Mouse (Mus musculus): Measurements from ENCODE around the gene Rab44. TPM values are rescaled to one million over a fixed set of nuclear protein-coding genes. Genes with fewer than 3 reads are reported as not detected.
A peak's percentile ranks its signal among the peaks of the same experiment; 100 is the strongest.

Gene Rab44
- polyA plus RNA-seq, 1 experiment from 2014 or later: 0.20 TPM

GRCm38 (mm10) chr17:29083586-29083985 is 30.4 kb upstream of the Rab44 start:
- Histone ChIP-seq H3K4me1 (ENCODE audit: control insufficient read depth, insufficient read depth, low read length) (0 out of 2 replicates have a peak, but pooled peaks cover 10% of the 10 kb centered on the region), H3K4me3 (replicated peaks; ENCODE audit: low read depth, low read length) (no peak overlapping the region), H3K4me2 (ENCODE audit: low read length) (no peak overlapping the region), H3K27me3 (ENCODE audit: control insufficient read depth, insufficient read depth, low read length) (peaks cover 10% of the 10 kb centered on the region), H3K27ac (replicated peaks; ENCODE audit: low read depth, low read length) (no peak overlapping the region), H3K36me3 (ENCODE audit: control insufficient read depth, insufficient read depth, low read length) (no peaks in the 10 kb centered on the region), H3K9me3 (ENCODE audit: control insufficient read depth, low read length) (no peaks in the 10 kb centered on the region), H3K9ac (replicated peaks; ENCODE audit: low read length) (no peak overlapping the region)
- WGBS: 94% methylated on average over 8 of the region's 8 CpGs
- ATAC-seq (ENCODE audit: low FRiP score, low TSS enrichment) (no peak), DNase-seq (no peak)

- H3K27me3 ChIP-seq (ENCODE audit: control insufficient read depth, insufficient read depth, low read length): peaks cover 7% of the 10 kb centered on the region
- no peak overlapping the region for H3K4me3 ChIP-seq (replicated peaks; ENCODE audit: low read depth, low read length)
- WGBS: 91% methylated on average over 7 of the region's 7 CpGs
- H3K4me2 ChIP-seq (ENCODE audit: low read length): no peak overlapping the region
- no peaks in the 10 kb centered on the region for H3K36me3 ChIP-seq (ENCODE audit: control insufficient read depth, insufficient read depth, low read length)
- no peak overlapping the region for H3K27ac ChIP-seq (replicated peaks; ENCODE audit: low read depth, low read length)
- H3K9me3 ChIP-seq (ENCODE audit: control insufficient read depth, low read length): no peaks in the 10 kb centered on the region
- ATAC-seq (ENCODE audit: low FRiP score, low TSS enrichment) (no peak), DNase-seq (no peak)
- no peak overlapping the region for H3K9ac ChIP-seq (replicated peaks; ENCODE audit: low read length)
- 0 out of 2 replicates have a peak, but pooled peaks cover 10% of the 10 kb centered on the region for H3K4me1 ChIP-seq (ENCODE audit: control insufficient read depth, insufficient read depth, low read length)
Observed at GRCm38 (mm10) chr17:29084656-29085055, 29.3 kb upstream of the Rab44 start.

- H3K4me2 ChIP-seq (ENCODE audit: low read length): no peak overlapping the region
- DNase-seq (no peak), ATAC-seq (ENCODE audit: low FRiP score, low TSS enrichment) (no peak)
- H3K27me3 ChIP-seq (ENCODE audit: control insufficient read depth, insufficient read depth, low read length): peaks cover 5% of the 10 kb centered on the region; the same call in 1 of the 2 replicates
- no peak overlapping the region for H3K4me3 ChIP-seq (replicated peaks; ENCODE audit: low read depth, low read length)
- no peak overlapping the region for H3K9ac ChIP-seq (replicated peaks; ENCODE audit: low read length)
- no peaks in the 10 kb centered on the region for H3K36me3 ChIP-seq (ENCODE audit: control insufficient read depth, insufficient read depth, low read length)
- H3K9me3 ChIP-seq (ENCODE audit: control insufficient read depth, low read length): no peaks in the 10 kb centered on the region
- H3K27ac ChIP-seq (replicated peaks; ENCODE audit: low read depth, low read length): no peak overlapping the region
- H3K4me1 ChIP-seq (ENCODE audit: control insufficient read depth, insufficient read depth, low read length): 0 out of 2 replicates have a peak, but pooled peaks cover 10% of the 10 kb centered on the region
- 81% methylated on average over 10 of the region's 10 CpGs for WGBS
Observed at GRCm38 (mm10) chr17:29085266-29085665, 28.7 kb upstream of the Rab44 start.

- H3K27ac ChIP-seq (replicated peaks; ENCODE audit: low read depth, low read length): no peak overlapping the region
- no peak for ATAC-seq (ENCODE audit: low FRiP score, low TSS enrichment)
- H3K36me3 ChIP-seq (ENCODE audit: control insufficient read depth, insufficient read depth, low read length): no peaks in the 10 kb centered on the region
- no peak for DNase-seq
- H3K9ac ChIP-seq (replicated peaks; ENCODE audit: low read length): no peak overlapping the region
- no peak overlapping the region for H3K4me3 ChIP-seq (replicated peaks; ENCODE audit: low read depth, low read length)
- no peaks in the 10 kb centered on the region for H3K4me1 ChIP-seq (ENCODE audit: control insufficient read depth, insufficient read depth, low read length)
- no peak overlapping the region for H3K4me2 ChIP-seq (ENCODE audit: low read length)
- WGBS: 70% methylated on average over 4 of the region's 4 CpGs
- H3K9me3 ChIP-seq (ENCODE audit: control insufficient read depth, low read length): no peaks in the 10 kb centered on the region
- H3K27me3 ChIP-seq (ENCODE audit: control insufficient read depth, insufficient read depth, low read length): 0 out of 2 replicates have a peak, but pooled peaks cover 4% of the 10 kb centered on the region
Observed at GRCm38 (mm10) chr17:29086916-29087315, 27.0 kb upstream of the Rab44 start.

- Histone ChIP-seq H3K36me3 (ENCODE audit: control insufficient read depth, insufficient read depth, low read length) (no peaks in the 10 kb centered on the region), H3K4me2 (ENCODE audit: low read length) (no peak within 1 kb of the TSS), H3K4me3 (replicated peaks; ENCODE audit: low read depth, low read length) (no peak within 1 kb of the TSS), H3K9me3 (ENCODE audit: control insufficient read depth, low read length) (no peaks in the 10 kb centered on the region), H3K27ac (replicated peaks; ENCODE audit: low read depth, low read length) (no peak within 1 kb of the TSS), H3K4me1 (ENCODE audit: control insufficient read depth, insufficient read depth, low read length) (peaks cover 15% of the 10 kb centered on the region), H3K27me3 (ENCODE audit: control insufficient read depth, insufficient read depth, low read length) (peaks cover 19% of the 10 kb centered on the region; the same call in 1 of the 2 replicates), H3K9ac (replicated peaks; ENCODE audit: low read length) (no peak within 1 kb of the TSS)
- WGBS: 81% methylated on average over 3 of the region's 3 CpGs
- DNase-seq: no peak
- ATAC-seq (ENCODE audit: low FRiP score, low TSS enrichment): no peak
Observed at GRCm38 (mm10) chr17:29090776-29091175, 23.2 kb upstream of the Rab44 start, which contains the start of gene Cdkn1a. Gene Cdkn1a (plus strand): TSS chr17:29090976.

- Histone ChIP-seq H3K9me3 (ENCODE audit: control insufficient read depth, low read length) (no peaks in the 10 kb centered on the region), H3K4me3 (replicated peaks; ENCODE audit: low read depth, low read length) (no peak overlapping the region), H3K4me1 (ENCODE audit: control insufficient read depth, insufficient read depth, low read length) (peaks cover 15% of the 10 kb centered on the region), H3K36me3 (ENCODE audit: control insufficient read depth, insufficient read depth, low read length) (no peaks in the 10 kb centered on the region), H3K4me2 (ENCODE audit: low read length) (no peak overlapping the region), H3K27me3 (ENCODE audit: control insufficient read depth, insufficient read depth, low read length) (peaks cover 19% of the 10 kb centered on the region; the same call in 1 of the 2 replicates), H3K27ac (replicated peaks; ENCODE audit: low read depth, low read length) (no peak overlapping the region), H3K9ac (replicated peaks; ENCODE audit: low read length) (no peak overlapping the region)
- 52% methylated on average over 6 of the region's 6 CpGs for WGBS
- ATAC-seq (ENCODE audit: low FRiP score, low TSS enrichment): no peak
- DNase-seq: no peak
Observed at GRCm38 (mm10) chr17:29091348-29091944, 22.5 kb upstream of the Rab44 start.

- no peaks in the 10 kb centered on the region for H3K36me3 ChIP-seq (ENCODE audit: control insufficient read depth, insufficient read depth, low read length)
- H3K4me2 ChIP-seq (ENCODE audit: low read length): no peak overlapping the region
- H3K27me3 ChIP-seq (ENCODE audit: control insufficient read depth, insufficient read depth, low read length): peaks cover 19% of the 10 kb centered on the region; the same call in 1 of the 2 replicates
- H3K4me1 ChIP-seq (ENCODE audit: control insufficient read depth, insufficient read depth, low read length): peaks cover 15% of the 10 kb centered on the region
- H3K9ac ChIP-seq (replicated peaks; ENCODE audit: low read length): no peak overlapping the region
- 65% methylated on average over 5 of the region's 5 CpGs for WGBS
- H3K9me3 ChIP-seq (ENCODE audit: control insufficient read depth, low read length): no peaks in the 10 kb centered on the region
- H3K27ac ChIP-seq (replicated peaks; ENCODE audit: low read depth, low read length): no peak overlapping the region
- ATAC-seq (ENCODE audit: low FRiP score, low TSS enrichment) (no peak), DNase-seq (no peak)
- no peak overlapping the region for H3K4me3 ChIP-seq (replicated peaks; ENCODE audit: low read depth, low read length)
Observed at GRCm38 (mm10) chr17:29092497-29092896, 21.4 kb upstream of the Rab44 start.

GRCm38 (mm10) chr17:29093110-29093952 is 20.6 kb upstream of the Rab44 start:
- no peaks in the 10 kb centered on the region for H3K36me3 ChIP-seq (ENCODE audit: control insufficient read depth, insufficient read depth, low read length)
- peak overlapping the region; percentile 66 for H3K9ac ChIP-seq (replicated peaks; ENCODE audit: low read length)
- no peaks in the 10 kb centered on the region for H3K9me3 ChIP-seq (ENCODE audit: control insufficient read depth, low read length)
- DNase-seq: peak; percentile 90
- peak overlapping the region; percentile 82 for H3K4me2 ChIP-seq (ENCODE audit: low read length)
- H3K27me3 ChIP-seq (ENCODE audit: control insufficient read depth, insufficient read depth, low read length): peaks cover 19% of the 10 kb centered on the region; the same call in 1 of the 2 replicates
- ATAC-seq (ENCODE audit: low FRiP score, low TSS enrichment): peak; percentile 79
- H3K4me1 ChIP-seq (ENCODE audit: control insufficient read depth, insufficient read depth, low read length): peaks cover 15% of the 10 kb centered on the region
- 0 out of 2 replicates have a peak overlapping the region, but pooled peaks have one; percentile 13 for H3K27ac ChIP-seq (replicated peaks; ENCODE audit: low read depth, low read length)
- H3K4me3 ChIP-seq (replicated peaks; ENCODE audit: low read depth, low read length): peak overlapping the region; percentile 48
- WGBS: 9% methylated on average over 36 of the region's 36 CpGs

All from midbrain, embryonic 14.5 days (tissue).